Mouse (Mus musculus) megakaryocyte, embryonic 14.5 days (primary cell): ENCODE measurements around the gene Cd24a.

Experiments used
- FLI1 ChIP-seq: IDR thresholded peaks from 2 replicates; pipeline ENCODE4 v1.6.1; 2012; ENCODE audit warnings: low read length, inconsistent platforms, mixed read lengths
- GATA1 ChIP-seq: IDR thresholded peaks from 3 replicates; pipeline ENCODE4 v1.6.1; 2012; ENCODE audit warnings: mixed read lengths, low read length, inconsistent platforms, borderline replicate concordance

GRCm38 (mm10) chr10:43591477-43591876 lies 13.4 kb downstream of the Cd24a start:
- TF ChIP-seq FLI1: no peak
- TF ChIP-seq GATA1: no peak
